11 mouse cellular contexts compared by ENCODE assay signal in the genomic region with DNA sequence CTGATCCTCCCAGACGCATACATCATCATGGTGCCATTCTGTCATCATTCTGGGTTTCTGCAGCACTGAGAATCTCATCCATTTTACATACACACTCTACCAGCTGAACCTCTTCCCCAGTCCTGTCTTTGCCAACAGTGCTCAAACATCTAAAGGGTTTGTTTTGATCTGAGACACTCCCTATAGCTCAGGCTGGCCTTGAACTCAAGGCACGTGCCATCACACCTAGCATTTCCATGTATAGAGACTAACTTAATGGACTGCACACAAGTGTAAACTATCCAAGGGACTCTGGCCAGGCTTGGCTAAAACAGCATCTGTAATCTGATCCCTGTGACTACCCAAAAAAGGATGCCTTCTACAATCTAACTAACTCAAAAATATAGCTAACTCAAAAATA.
"Had no signal": no experiment of that assay in that cellular context is flagged by ENCODE, and none has a peak within 500 bp of the region (broad histone marks: within the 10 kb centered on the region; RNA-seq: fewer than 3 reads in every experiment).

No protein-coding gene starts in this region.

- DNase-seq: liver, postnatal 0 days; lung, adult 2 months; lung, postnatal 4 days; retina, postnatal 1 day; right cerebral cortex, adult 18-20 months; right cerebral cortex, postnatal 25 days; right cerebral cortex, postnatal 4 days; spleen, adult 18-20 months; thymus, adult 18-20 months; thymus, postnatal 14 days; thymus, postnatal 36 days had no signal
